Mouse (Mus musculus) brain, embryonic 14.5 days (tissue): ENCODE data around the gene Myadml2.

ENCODE experiments used
- CTCF ChIP-seq: fragments of 200-500 bp; IDR thresholded peaks from 2 replicates; pipeline ENCODE4 v1.5.1; 2012; ENCODE audit warnings: inconsistent platforms, mild to moderate bottlenecking, moderate library complexity, borderline replicate concordance; ENCODE audit not compliant: insufficient read depth, insufficient read length; ENCODE audit errors: extremely low read depth
- POLR2A ChIP-seq: fragments of 200-500 bp; IDR thresholded peaks from 2 replicates; pipeline ENCODE4 v1.6.1; 2012; ENCODE audit warnings: mild to moderate bottlenecking, inconsistent platforms, borderline replicate concordance; ENCODE audit not compliant: poor library complexity, insufficient read depth, insufficient read length, severe bottlenecking; ENCODE audit errors: extremely low read depth

GRCm38 (mm10) chr11:120647047-120647830 is 719 bp downstream of the Myadml2 start:
- TF ChIP-seq POLR2A (no peak), CTCF (no peak)
